In the genomic region with DNA sequence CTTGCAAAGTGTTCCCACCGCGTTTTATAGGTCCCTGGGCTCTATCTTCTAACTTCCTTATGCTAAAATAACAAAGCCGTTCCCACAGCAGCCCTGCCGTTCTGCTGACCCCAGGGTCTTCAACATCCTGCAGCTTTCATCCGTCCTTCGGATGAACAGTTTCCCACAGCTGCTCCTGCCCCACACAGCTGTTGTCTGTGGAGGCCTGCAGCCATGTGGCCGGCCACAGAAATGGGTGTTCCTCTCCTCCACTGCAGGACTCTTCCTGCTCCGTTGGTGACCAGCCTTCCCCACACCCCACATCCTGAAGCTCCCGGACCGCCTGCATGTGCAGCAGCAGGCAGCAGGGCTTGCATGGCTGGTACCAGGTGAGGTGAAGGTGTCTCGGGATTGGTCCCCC, we compare ENCODE assay signal across 9 mouse cellular contexts. TPM values are rescaled to one million over a fixed set of nuclear protein-coding genes. Genes with fewer than 3 reads are reported as not detected.
A peak's percentile ranks its signal among the peaks of the same experiment; 100 is the strongest.
DNase-seq lines count a peak whose midpoint lies in the region; ATAC-seq lines count a peak whose summit lies in the region.
"Had no signal": no experiment of that assay in that cellular context is flagged by ENCODE, and none has a peak within 500 bp of the region (broad histone marks: within the 10 kb centered on the region; RNA-seq: fewer than 3 reads in every experiment).

No protein-coding gene starts in this region.

- peaks cover 53% of the 10 kb centered on the region for H3K4me1 ChIP-seq in lung, embryonic 15.5 days
- H3K4me1 ChIP-seq in limb, embryonic 10.5 days = peaks cover 70% of the 10 kb centered on the region
- H3K4me1 ChIP-seq in neural tube, embryonic 15.5 days = peaks cover 28% of the 10 kb centered on the region

- H3K4me3 ChIP-seq in lung, embryonic 15.5 days = 0 out of 2 replicates have a peak overlapping the region, but pooled peaks have one; percentile 3
- H3K4me3 ChIP-seq in limb, embryonic 10.5 days = no peak overlapping the region
- H3K4me3 ChIP-seq in neural tube, embryonic 15.5 days (replicated peaks) = no peak overlapping the region
- H3K4me3 ChIP-seq: erythroblast, embryonic 14.5 days had no signal

- peak overlapping the region; percentile 72 for H3K27ac ChIP-seq in lung, embryonic 15.5 days
- peak overlapping the region; percentile 81 for H3K27ac ChIP-seq in limb, embryonic 10.5 days
- H3K27ac ChIP-seq in neural tube, embryonic 15.5 days (replicated peaks) = peak overlapping the region; percentile 35; the same call in 1 of the 2 replicates

- peak overlapping the region; percentile 19; the same call in 1 of the 2 replicates for H3K4me2 ChIP-seq in lung, embryonic 15.5 days
- no peak overlapping the region for H3K4me2 ChIP-seq in neural tube, embryonic 15.5 days

- no peak overlapping the region for H3K9ac ChIP-seq in lung, embryonic 15.5 days
- no peak overlapping the region for H3K9ac ChIP-seq in neural tube, embryonic 15.5 days (replicated peaks)

- H3K27me3 ChIP-seq in lung, embryonic 15.5 days = no peaks in the 10 kb centered on the region
- H3K27me3 ChIP-seq in limb, embryonic 10.5 days (ENCODE audit: low read depth, poor library complexity, severe bottlenecking) = no peaks in the 10 kb centered on the region
- no peaks in the 10 kb centered on the region for H3K27me3 ChIP-seq in neural tube, embryonic 15.5 days (replicated peaks)

- no peaks in the 10 kb centered on the region for H3K36me3 ChIP-seq in lung, embryonic 15.5 days
- no peaks in the 10 kb centered on the region for H3K36me3 ChIP-seq in limb, embryonic 10.5 days
- H3K36me3 ChIP-seq in neural tube, embryonic 15.5 days = no peaks in the 10 kb centered on the region

- no peaks in the 10 kb centered on the region for H3K9me3 ChIP-seq in lung, embryonic 15.5 days
- H3K9me3 ChIP-seq in limb, embryonic 10.5 days (replicated peaks) = no peaks in the 10 kb centered on the region
- H3K9me3 ChIP-seq in neural tube, embryonic 15.5 days (replicated peaks) = no peaks in the 10 kb centered on the region

- peak; percentile 17; the same call in 1 of the 2 replicates for ATAC-seq in lung, embryonic 15.5 days (ENCODE audit: borderline replicate concordance, extremely low read depth, low FRiP score, low TSS enrichment)
- no peak for ATAC-seq in neural tube, embryonic 15.5 days (ENCODE audit: low FRiP score)
- no peak for ATAC-seq in monocyte, adult 5-6 weeks (replicated peaks; ENCODE audit: insufficient number of reproducible peaks, low FRiP score, low TSS enrichment, poor library complexity, severe bottlenecking)
- no peak for ATAC-seq in erythroid progenitor cell, adult 5-6 weeks (replicated peaks; ENCODE audit: low FRiP score, poor library complexity, severe bottlenecking)

- 37% methylated on average over 11 of the region's 11 CpGs for WGBS in lung, embryonic 15.5 days
- 31% methylated on average over 11 of the region's 11 CpGs for WGBS in limb, embryonic 10.5 days
- WGBS in neural tube, embryonic 15.5 days = 39% methylated on average over 11 of the region's 11 CpGs

- DNase-seq in heart, adult 11 months = peak; percentile 92
- DNase-seq in heart, adult 9 months (ENCODE audit: low spot score in 2 of 2) = no peak
- DNase-seq in lung, postnatal 36 days = no peak
- DNase-seq in limb, embryonic 10.5 days (ENCODE audit: low spot score) = no peak

RNA-seq across cellular contexts. Expression of a gene that starts 17.3 kb away (rescaled TPM):
- 75.8 and 83.5 TPM in 2 replicates for polyA plus RNA-seq in lung, embryonic 15.5 days (2015; fragmentation: Nextera tagmentation; extraction: Ambion mirVana)
- 71.1 and 76.8 TPM in 2 replicates for polyA plus RNA-seq in limb, embryonic 10.5 days (2016; fragmentation: Nextera tagmentation; extraction: Ambion mirVana)
- polyA plus RNA-seq in neural tube, embryonic 15.5 days (2015; fragmentation: Nextera tagmentation; extraction: Ambion mirVana) = 47.6 and 54.5 TPM in 2 replicates
- 15.0 to 31.5 TPM (median 22.9 TPM) in 3 replicates for total RNA-seq in monocyte, adult 5-6 weeks (2017)
- 16.3 and 26.7 TPM in 2 replicates for total RNA-seq in erythroid progenitor cell, adult 5-6 weeks (2015; ENCODE audit: low replicate concordance)
- total RNA-seq in erythroid progenitor cell, adult 5-6 weeks (2017; ENCODE audit: low replicate concordance) = 2.6 and 7.8 TPM in 2 replicates

RNA-seq across cellular contexts. Expression of a gene that starts 18.8 kb away (rescaled TPM):
- 1.2 and 1.4 TPM in 2 replicates for polyA plus RNA-seq in lung, embryonic 15.5 days (2015; fragmentation: Nextera tagmentation; extraction: Ambion mirVana)
- 0.87 and 1.3 TPM in 2 replicates for polyA plus RNA-seq in limb, embryonic 10.5 days (2016; fragmentation: Nextera tagmentation; extraction: Ambion mirVana)
- polyA plus RNA-seq in neural tube, embryonic 15.5 days (2015; fragmentation: Nextera tagmentation; extraction: Ambion mirVana) = 2.0 and 3.0 TPM in 2 replicates
- 0.48 to 2.4 TPM (median 0.64 TPM) in 3 replicates for total RNA-seq in monocyte, adult 5-6 weeks (2017)
- total RNA-seq in erythroid progenitor cell, adult 5-6 weeks (2015; ENCODE audit: low replicate concordance) = not detected in 2 replicates
- 1.7 TPM in 1 of 2 replicates, not detected in the other for total RNA-seq in erythroid progenitor cell, adult 5-6 weeks (2017; ENCODE audit: low replicate concordance)

RNA-seq across cellular contexts. Expression of a gene that starts 27.4 kb away (rescaled TPM):
- polyA plus RNA-seq in lung, embryonic 15.5 days (2015; fragmentation: Nextera tagmentation; extraction: Ambion mirVana) = 4.3 and 4.6 TPM in 2 replicates
- 7.0 and 7.5 TPM in 2 replicates for polyA plus RNA-seq in limb, embryonic 10.5 days (2016; fragmentation: Nextera tagmentation; extraction: Ambion mirVana)
- polyA plus RNA-seq in neural tube, embryonic 15.5 days (2015; fragmentation: Nextera tagmentation; extraction: Ambion mirVana) = 4.3 and 4.5 TPM in 2 replicates
- total RNA-seq in monocyte, adult 5-6 weeks (2017) = 3.0 to 8.9 TPM (median 3.5 TPM) in 3 replicates
- 1.1 and 1.3 TPM in 2 replicates for total RNA-seq in erythroid progenitor cell, adult 5-6 weeks (2015; ENCODE audit: low replicate concordance)
- 0.77 TPM in 1 of 2 replicates, not detected in the other for total RNA-seq in erythroid progenitor cell, adult 5-6 weeks (2017; ENCODE audit: low replicate concordance)
